Mouse (Mus musculus): ENCODE measurements around the gene Zfp1.

Gene Zfp1

GRCm38 (mm10) chr8:111653524-111653923, 10.3 kb downstream of the Zfp1 start:
- in situ Hi-C loops (cut with MboI; ENCODE audit: low pct_unique_long_range_greater_than_20kb in 1 of 2, low sequenced_read_pairs in 2 of 2, unreplicated experiment in 1 of 2), result no loop called here

DNA sequence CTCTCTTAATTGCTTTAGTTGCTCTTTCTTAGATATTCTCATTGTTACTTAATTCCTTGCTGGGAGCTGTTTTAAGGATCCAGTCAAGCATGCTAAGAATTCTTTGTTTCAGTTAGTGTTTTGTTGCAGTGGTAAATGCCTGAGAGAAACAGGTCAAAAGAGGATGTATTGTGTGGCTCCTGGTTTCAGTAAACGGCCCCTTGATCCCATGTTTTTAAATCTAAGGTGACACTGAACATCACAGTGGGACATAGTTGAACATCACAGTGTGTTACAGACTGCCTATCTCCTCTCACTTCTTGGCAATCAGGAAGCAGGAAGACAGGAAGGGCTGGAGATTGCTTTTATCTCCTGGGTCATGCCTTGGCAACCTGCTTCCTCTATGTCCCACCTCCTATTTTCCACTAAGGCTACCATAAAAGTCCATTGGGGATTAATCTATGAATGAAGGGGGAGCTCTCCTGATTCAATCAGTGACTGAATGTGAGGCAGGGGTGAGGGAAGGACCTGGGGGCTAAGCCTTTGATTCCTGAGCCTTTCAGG, 14.2 kb downstream of the Zfp1 start:
- in situ Hi-C loops (cut with MboI; ENCODE audit: low pct_unique_long_range_greater_than_20kb in 1 of 2, low sequenced_read_pairs in 2 of 2, unreplicated experiment in 1 of 2), result no loop called here

- in situ Hi-C loops (cut with MboI; ENCODE audit: low pct_unique_long_range_greater_than_20kb in 1 of 2, low sequenced_read_pairs in 2 of 2, unreplicated experiment in 1 of 2), result no loop called here
Observed at GRCm38 (mm10) chr8:111658819-111659423, 15.7 kb downstream of the Zfp1 start.

- in situ Hi-C loops (cut with MboI; ENCODE audit: low pct_unique_long_range_greater_than_20kb in 1 of 2, low sequenced_read_pairs in 2 of 2, unreplicated experiment in 1 of 2), result no loop called here
Observed at GRCm38 (mm10) chr8:111662473-111662872, 19.3 kb downstream of the Zfp1 start.

GRCm38 (mm10) chr8:111666751-111667150, 23.6 kb downstream of the Zfp1 start:
- in situ Hi-C loops (cut with MboI; ENCODE audit: low pct_unique_long_range_greater_than_20kb in 1 of 2, low sequenced_read_pairs in 2 of 2, unreplicated experiment in 1 of 2), result no loop called here

DNA sequence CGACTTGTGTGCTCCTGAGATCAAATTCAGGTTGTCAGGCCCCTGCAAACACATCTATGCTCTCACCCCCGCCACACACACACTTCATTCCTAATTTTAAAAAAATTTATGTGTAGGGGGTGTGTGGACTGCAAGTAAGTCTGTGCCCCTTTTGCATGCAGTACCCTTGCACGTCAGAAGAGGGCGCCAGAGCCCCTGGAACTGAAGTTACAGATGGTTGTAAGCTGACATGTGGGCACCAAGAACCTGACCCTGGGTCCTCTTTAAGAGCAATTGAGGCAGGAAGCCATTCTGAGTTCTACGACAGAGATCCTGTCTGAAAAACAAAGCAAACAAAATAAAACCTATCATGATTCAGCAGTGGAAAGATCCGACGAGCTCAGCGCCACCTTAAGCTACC, 33.0 kb downstream of the Zfp1 start:
- in situ Hi-C loops (cut with MboI; ENCODE audit: low pct_unique_long_range_greater_than_20kb in 1 of 2, low sequenced_read_pairs in 2 of 2, unreplicated experiment in 1 of 2), result loop anchor here in 1 of 2 experiments (25.0 kb wide), 1 partner anchor 361 kb away; no protein-coding TSS in a partner anchor

- in situ Hi-C loops (cut with MboI; ENCODE audit: low pct_unique_long_range_greater_than_20kb in 1 of 2, low sequenced_read_pairs in 2 of 2, unreplicated experiment in 1 of 2), result loop anchor here in 1 of 2 experiments (25.0 kb wide), 1 partner anchor 359 kb away; no protein-coding TSS in a partner anchor
Observed at GRCm38 (mm10) chr8:111678111-111678510, 34.9 kb downstream of the Zfp1 start.

- in situ Hi-C loops (cut with MboI; ENCODE audit: low pct_unique_long_range_greater_than_20kb in 1 of 2, low sequenced_read_pairs in 2 of 2, unreplicated experiment in 1 of 2), result loop anchor here in 1 of 2 experiments (25.0 kb wide), 1 partner anchor 358 kb away; no protein-coding TSS in a partner anchor
Observed at GRCm38 (mm10) chr8:111678848-111679247, 35.6 kb downstream of the Zfp1 start.

- in situ Hi-C loops (cut with MboI; ENCODE audit: low pct_unique_long_range_greater_than_20kb in 1 of 2, low sequenced_read_pairs in 2 of 2, unreplicated experiment in 1 of 2), result loop anchor here in 1 of 2 experiments (25.0 kb wide), 1 partner anchor 357 kb away; no protein-coding TSS in a partner anchor
Observed at GRCm38 (mm10) chr8:111680423-111681028, 37.3 kb downstream of the Zfp1 start.

GRCm38 (mm10) chr8:111681153-111681552, 38.0 kb downstream of the Zfp1 start:
- in situ Hi-C loops (cut with MboI; ENCODE audit: low pct_unique_long_range_greater_than_20kb in 1 of 2, low sequenced_read_pairs in 2 of 2, unreplicated experiment in 1 of 2), result loop anchor here in 1 of 2 experiments (25.0 kb wide), 1 partner anchor 356 kb away; no protein-coding TSS in a partner anchor

DNA sequence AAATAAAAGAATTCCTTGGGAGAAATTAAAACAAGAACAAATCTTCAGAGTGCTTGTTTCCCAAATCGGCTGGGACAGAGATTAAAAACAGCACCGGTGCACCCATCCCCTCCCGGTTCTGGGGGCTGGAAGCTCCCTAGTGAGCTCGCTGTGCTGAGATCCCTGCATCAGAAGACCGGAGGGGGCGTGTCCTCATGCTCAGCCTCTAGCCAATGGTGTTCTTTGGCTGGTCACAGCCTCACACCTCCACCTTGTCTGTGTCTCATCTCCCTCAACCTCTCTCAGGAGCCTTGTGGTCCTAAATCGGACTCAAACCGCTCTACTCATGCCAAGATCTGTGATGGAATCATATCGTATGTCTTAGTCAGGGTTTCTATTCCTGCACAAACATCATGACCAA, 39.3 kb downstream of the Zfp1 start:
- in situ Hi-C loops (cut with MboI; ENCODE audit: low pct_unique_long_range_greater_than_20kb in 1 of 2, low sequenced_read_pairs in 2 of 2, unreplicated experiment in 1 of 2), result loop anchor here in 1 of 2 experiments (25.0 kb wide), 1 partner anchor 355 kb away; no protein-coding TSS in a partner anchor

DNA sequence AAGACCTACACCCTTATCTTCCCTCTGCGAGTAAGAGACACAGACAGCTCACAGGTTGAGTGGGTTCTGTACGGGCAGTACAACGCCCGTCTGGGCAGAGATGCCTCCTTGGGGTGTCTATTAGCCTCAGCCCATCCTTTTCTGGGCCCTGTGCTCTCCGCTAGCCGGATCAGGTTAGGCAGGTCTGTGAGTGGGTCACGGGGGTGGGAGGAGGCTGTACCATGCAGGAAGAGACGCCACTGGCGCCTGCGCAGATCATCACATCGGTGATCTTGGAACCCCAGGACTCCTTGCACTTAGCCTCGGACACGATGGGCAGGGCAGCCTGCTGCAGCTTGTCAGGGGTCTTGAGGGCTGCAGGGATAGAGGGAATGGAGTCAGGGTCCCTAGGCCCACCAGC, 43.7 kb downstream of the Zfp1 start:
- in situ Hi-C loops (cut with MboI; ENCODE audit: low pct_unique_long_range_greater_than_20kb in 1 of 2, low sequenced_read_pairs in 2 of 2, unreplicated experiment in 1 of 2), result loop anchor here in 1 of 2 experiments (25.0 kb wide), 1 partner anchor 350 kb away; no protein-coding TSS in a partner anchor

DNA sequence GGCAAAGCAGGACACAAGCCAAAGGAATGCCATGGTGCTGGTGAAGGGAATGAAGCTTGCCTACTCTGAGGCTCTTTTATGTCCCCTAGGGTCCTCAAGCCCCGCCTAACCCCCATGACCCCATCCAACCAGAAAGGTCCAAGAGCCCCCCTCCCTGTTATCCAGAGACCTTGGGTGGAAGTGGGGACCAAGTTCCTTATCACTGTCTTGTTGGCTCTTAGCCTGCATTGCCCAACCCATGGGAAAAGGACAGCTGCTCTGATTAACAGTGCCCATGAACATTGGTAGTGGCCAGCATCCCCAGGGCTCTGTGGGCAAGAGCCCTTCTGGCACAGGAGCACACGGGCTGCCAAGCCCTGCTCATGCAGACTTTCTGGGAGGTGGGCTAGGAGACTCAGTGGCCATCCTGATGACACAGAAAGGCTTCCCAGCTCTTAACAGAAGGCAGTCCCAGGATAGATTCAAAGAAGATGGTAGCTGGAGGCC, 47.8 kb downstream of the Zfp1 start, which contains the start of gene Ctrb1:
Ctrb1 (minus strand) TSS at position 51 of the 486 bp plus-strand sequence.
- in situ Hi-C loops (cut with MboI; ENCODE audit: low pct_unique_long_range_greater_than_20kb in 1 of 2, low sequenced_read_pairs in 2 of 2, unreplicated experiment in 1 of 2), result loop anchor here in 1 of 2 experiments (25.0 kb wide), 1 partner anchor 346 kb away; no protein-coding TSS in a partner anchor

GRCm38 (mm10) chr8:111693261-111693741, 50.1 kb downstream of the Zfp1 start:
- in situ Hi-C loops (cut with MboI; ENCODE audit: low pct_unique_long_range_greater_than_20kb in 1 of 2, low sequenced_read_pairs in 2 of 2, unreplicated experiment in 1 of 2), result loop anchor here in 1 of 2 experiments (25.0 kb wide), 1 partner anchor 344 kb away; no protein-coding TSS in a partner anchor

GRCm38 (mm10) chr8:111695441-111695840, 52.2 kb downstream of the Zfp1 start:
- in situ Hi-C loops (cut with MboI; ENCODE audit: low pct_unique_long_range_greater_than_20kb in 1 of 2, low sequenced_read_pairs in 2 of 2, unreplicated experiment in 1 of 2), result loop anchor here in 1 of 2 experiments (25.0 kb wide), 1 partner anchor 342 kb away; no protein-coding TSS in a partner anchor

DNA sequence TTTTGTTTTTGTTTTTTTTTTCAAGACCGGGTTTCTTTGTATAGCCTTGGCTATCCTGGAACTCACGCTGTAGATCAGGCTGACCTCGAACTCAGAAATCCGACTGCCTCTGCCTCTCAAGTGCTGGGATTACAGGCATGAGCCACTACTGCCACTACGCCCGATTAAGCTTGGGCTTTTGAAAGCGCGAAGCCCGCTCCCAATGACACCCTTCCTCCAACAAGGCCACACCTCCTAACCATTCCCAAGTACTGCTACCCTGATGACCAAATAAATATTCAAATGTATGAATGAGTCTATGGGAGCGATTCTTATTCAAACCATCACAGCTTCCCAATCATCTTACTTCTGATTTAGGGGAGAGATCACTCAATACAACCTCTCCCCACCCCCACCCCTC, 54.5 kb downstream of the Zfp1 start:
- in situ Hi-C loops (cut with MboI; ENCODE audit: low pct_unique_long_range_greater_than_20kb in 1 of 2, low sequenced_read_pairs in 2 of 2, unreplicated experiment in 1 of 2), result loop anchor here in 1 of 2 experiments (25.0 kb wide), 1 partner anchor 340 kb away; no protein-coding TSS in a partner anchor

- in situ Hi-C loops (cut with MboI; ENCODE audit: low pct_unique_long_range_greater_than_20kb in 1 of 2, low sequenced_read_pairs in 2 of 2, unreplicated experiment in 1 of 2), result loop anchor here in 1 of 2 experiments (25.0 kb wide), 1 partner anchor 338 kb away; no protein-coding TSS in a partner anchor
Observed at GRCm38 (mm10) chr8:111699035-111699434, 55.8 kb downstream of the Zfp1 start.

DNA sequence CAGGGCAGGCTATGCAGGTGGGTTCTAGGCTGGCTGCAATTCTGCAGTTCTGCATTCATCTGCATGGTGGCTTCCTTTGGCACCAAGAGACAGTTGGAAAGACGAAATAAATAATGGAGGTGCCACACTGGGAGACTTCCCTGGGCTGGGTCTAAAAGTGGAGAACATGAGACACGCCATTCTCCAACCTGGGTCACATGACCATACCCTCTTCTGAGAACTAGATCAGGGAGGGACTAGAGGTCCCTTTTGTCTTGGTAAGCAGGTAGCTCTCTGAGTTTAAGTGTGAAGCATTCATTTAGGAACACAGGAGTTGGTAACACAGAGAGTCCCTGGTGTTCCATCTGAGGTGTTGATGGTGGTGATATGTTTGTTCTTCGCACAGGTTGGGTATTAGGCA, 57.0 kb downstream of the Zfp1 start:
- in situ Hi-C loops (cut with MboI; ENCODE audit: low pct_unique_long_range_greater_than_20kb in 1 of 2, low sequenced_read_pairs in 2 of 2, unreplicated experiment in 1 of 2), result loop anchor here (10.0 kb wide), 2 partner anchors 125 to 135 kb away; no protein-coding TSS in a partner anchor

Data from mouse embryonic stem cell (cell line).